Mouse (Mus musculus) kidney, adult 2 months (tissue): ENCODE measurements at regions not wholly inside any gene's neighbourhood (a gene's known extent, or its start where the extent isn't known, plus 50 kb on each side); places are given as distances from the start of the nearest gene placed in this dataset.
A peak's percentile ranks its signal among the peaks of the same experiment; 100 is the strongest.

ENCODE experiments used
- CTCF ChIP-seq: fragments of 200-500 bp; conservative IDR thresholded peaks from 2 replicates; pipeline ENCODE4 v1.5.1; 2011; ENCODE audit warnings: low read depth, mild to moderate bottlenecking, control low read depth, low read length, moderate library complexity, mixed read lengths; ENCODE audit not compliant: insufficient read depth, insufficient read length
- POLR2A ChIP-seq: fragments of 200-500 bp; IDR thresholded peaks from one replicate; pipeline ENCODE4 v1.6.1; 2011; ENCODE audit warnings: low read depth, low read length, control low read depth

GRCm38 (mm10) chr8:38818163-38818562 is 1824.8 kb downstream of the AI429214 start:
- no peak for TF ChIP-seq POLR2A
- TF ChIP-seq CTCF: peak; percentile 42
